Mouse (Mus musculus) embryonic fibroblast, embryonic 13.5 days (primary cell): ENCODE measurements at regions not wholly inside any gene's neighbourhood (a gene's known extent, or its start where the extent isn't known, plus 50 kb on each side); places are given as distances from the start of the nearest gene placed in this dataset.

ENCODE experiments used
- CTCF ChIP-seq: IDR thresholded peaks from 2 replicates; pipeline ENCODE4 v1.5.1; 2011; ENCODE audit warnings: mild to moderate bottlenecking, control low read depth, low read length, moderate library complexity, borderline replicate concordance; ENCODE audit not compliant: insufficient read depth
- POLR2A ChIP-seq: IDR thresholded peaks from 2 replicates; pipeline ENCODE4 v1.6.1; 2011; ENCODE audit warnings: low read depth, mild to moderate bottlenecking, control low read depth, low read length, moderate library complexity

- no peak for TF ChIP-seq CTCF
- no peak for TF ChIP-seq POLR2A
These were observed 283.4 kb upstream of the Pard3b start for GRCm38 (mm10) chr1:61355241-61355640.
